Mouse (Mus musculus) C2C12 (cell line): ENCODE measurements around the gene P2ry14. TPM values are rescaled to one million over a fixed set of nuclear protein-coding genes. Genes with fewer than 3 reads are reported as not detected.
"Not testable (repeated sequence)": the region's sequence is repeated elsewhere in the genome, so short reads cannot be mapped to it uniquely, and the experiment has no call there.

Source experiments
- H3K27me3 ChIP-seq: one replicate; pipeline ENCODE4 v1.6.1; 2011; ENCODE audit not compliant: control insufficient read depth, insufficient read depth, insufficient read length
- H3K36me3 ChIP-seq: one replicate; pipeline ENCODE4 v1.6.1; 2011; ENCODE audit not compliant: control insufficient read depth, insufficient read depth
- H3K4me3 ChIP-seq: one replicate; pipeline ENCODE4 v1.5.1; 2011; ENCODE audit warnings: mild to moderate bottlenecking, control low read depth; ENCODE audit not compliant: poor library complexity, insufficient read depth, severe bottlenecking
- H3K79me2 ChIP-seq: one replicate; pipeline ENCODE4 v1.6.1; 2011; ENCODE audit not compliant: control insufficient read depth, insufficient read depth
- H3K79me3 ChIP-seq: one replicate; pipeline ENCODE4 v1.6.1; 2011; ENCODE audit warnings: low read depth, control low read depth
- H3ac ChIP-seq: one replicate; pipeline ENCODE3; 2011; ENCODE audit warnings: low read depth; ENCODE audit not compliant: control insufficient read depth, insufficient read length
- CEBPB ChIP-seq: IDR thresholded peaks from one replicate; pipeline ENCODE4 v1.6.1; 2011; ENCODE audit warnings: low read depth, mild to moderate bottlenecking, control low read depth, moderate library complexity
- CTCF ChIP-seq: IDR thresholded peaks from one replicate; pipeline ENCODE4 v1.5.1; 2011; ENCODE audit not compliant: control insufficient read depth, insufficient read depth, insufficient read length
- FOSL1 ChIP-seq: IDR thresholded peaks from one replicate; pipeline ENCODE4 v1.8.0; 2011; ENCODE audit warnings: mild to moderate bottlenecking, low read length; ENCODE audit not compliant: poor library complexity, insufficient read depth, severe bottlenecking
- MAX ChIP-seq: IDR thresholded peaks from one replicate; pipeline ENCODE4 v1.6.1; 2011; ENCODE audit warnings: mild to moderate bottlenecking, control low read depth
- MYOD1 ChIP-seq: IDR thresholded peaks from one replicate; pipeline ENCODE4 v1.6.1; 2011; ENCODE audit warnings: low read depth; ENCODE audit not compliant: control insufficient read depth, insufficient read length
- MYOG ChIP-seq: IDR thresholded peaks from one replicate; pipeline ENCODE4 v1.6.1; 2011; ENCODE audit not compliant: control insufficient read depth, insufficient read length; ENCODE audit errors: extremely low read depth
- USF1 ChIP-seq: IDR thresholded peaks from one replicate; pipeline ENCODE4 v1.6.1; 2011; ENCODE audit warnings: low read depth, mild to moderate bottlenecking, control low read depth, moderate library complexity
- polyA plus RNA-seq: library from polyadenylated mRNA; unstranded; fragments of >200 nt; fragmentation: generic; extraction: Trizol; gene quantifications from one replicate; pipeline ENCODE4 v1.2.1, GENCODE M21; 2012; ENCODE audit warnings: missing spikeins

Gene P2ry14
- polyA plus RNA-seq, 1 experiment: not detected

DNA sequence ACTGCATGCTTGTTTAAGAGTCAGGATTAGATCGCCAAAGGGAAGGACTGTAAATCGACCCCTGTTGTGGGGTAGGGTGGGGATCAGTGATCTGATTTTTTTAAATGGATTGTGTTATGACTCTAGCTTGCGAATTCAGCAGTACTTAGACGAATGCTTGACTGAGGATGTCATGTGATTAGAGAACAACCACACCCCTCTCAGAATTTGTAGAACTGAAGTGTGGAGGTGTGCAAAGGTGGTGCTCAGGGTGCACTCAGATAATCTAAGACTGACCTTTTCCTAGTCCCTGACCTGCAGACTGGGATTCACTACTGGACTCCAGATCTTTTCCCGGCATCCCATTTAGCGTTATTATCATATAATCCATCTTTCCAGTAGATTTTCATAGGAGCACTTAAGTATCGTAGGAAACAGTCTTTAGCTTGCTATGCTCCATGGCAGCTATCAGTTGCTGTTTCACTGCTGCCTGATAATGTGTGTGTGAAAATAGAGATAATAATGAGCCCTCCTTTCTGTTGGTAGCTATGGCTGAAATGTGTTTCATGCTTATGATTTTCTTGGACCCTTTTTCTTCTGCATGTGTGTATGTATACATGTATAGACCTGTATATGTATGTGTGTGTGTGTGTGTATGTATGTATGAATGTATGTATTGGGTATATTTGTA lies 31.5 kb downstream of the P2ry14 start:
- no peaks in the 10 kb centered on the region for H3K79me3 ChIP-seq
- TF ChIP-seq MYOD1 (no peak), MYOG (no peak), MAX (no peak), FOSL1 (no peak), CEBPB (no peak), USF1 (no peak), CTCF (no peak)
- no peak overlapping the region for H3K4me3 ChIP-seq
- H3ac ChIP-seq: no peak overlapping the region
- H3K36me3 ChIP-seq: no peaks in the 10 kb centered on the region
- no peaks in the 10 kb centered on the region for H3K79me2 ChIP-seq
- H3K27me3 ChIP-seq: peaks cover 3% of the 10 kb centered on the region

DNA sequence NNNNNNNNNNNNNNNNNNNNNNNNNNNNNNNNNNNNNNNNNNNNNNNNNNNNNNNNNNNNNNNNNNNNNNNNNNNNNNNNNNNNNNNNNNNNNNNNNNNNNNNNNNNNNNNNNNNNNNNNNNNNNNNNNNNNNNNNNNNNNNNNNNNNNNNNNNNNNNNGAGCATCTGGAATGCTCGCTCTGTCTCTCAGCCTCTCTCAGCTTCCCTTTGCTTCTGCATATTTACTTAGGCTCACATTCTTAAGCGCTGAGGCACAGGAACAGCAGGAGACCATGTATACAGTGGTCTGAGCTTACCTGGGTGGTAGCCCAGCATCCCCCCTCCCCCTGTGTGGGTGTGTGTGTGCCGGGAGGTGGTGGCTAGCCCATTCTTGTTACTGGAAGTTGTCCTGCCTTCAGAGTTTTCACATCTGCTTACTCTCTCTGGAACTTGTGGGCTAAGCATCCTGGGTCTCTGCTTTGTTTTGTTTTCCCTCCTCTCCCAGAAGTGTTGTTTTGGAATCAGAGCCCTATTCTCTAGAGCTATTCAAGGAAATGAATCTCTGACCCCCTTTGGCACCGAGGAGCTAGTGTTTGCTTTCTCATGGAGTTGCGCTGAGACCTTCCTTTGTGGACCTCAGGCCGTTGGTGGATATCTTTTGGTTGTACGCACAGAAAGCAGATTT lies 32.2 kb downstream of the P2ry14 start:
- H3K27me3 ChIP-seq: peaks cover 3% of the 10 kb centered on the region
- no peak for TF ChIP-seq MYOG
- TF ChIP-seq MYOD1: peak; percentile 30

GRCm38 (mm10) chr3:59113973-59114517 lies 39.4 kb downstream of the P2ry14 start:
- Histone ChIP-seq H3K36me3 (no peaks in the 10 kb centered on the region), H3K79me2 (no peaks in the 10 kb centered on the region), H3K27me3 (peaks cover 3% of the 10 kb centered on the region), H3ac (no peak overlapping the region), H3K79me3 (no peaks in the 10 kb centered on the region), H3K4me3 (no peak overlapping the region)
- TF ChIP-seq MYOD1: no peak
- no peak for TF ChIP-seq CEBPB
- no peak for TF ChIP-seq MYOG
- TF ChIP-seq USF1: no peak
- no peak for TF ChIP-seq MAX
- TF ChIP-seq CTCF: no peak
- no peak for TF ChIP-seq FOSL1

More for the DNA sequence above, 32.2 kb downstream of the P2ry14 start:
- Histone ChIP-seq H3K79me3 (no peaks in the 10 kb centered on the region), H3K79me2 (no peaks in the 10 kb centered on the region), H3K4me3 (no peak overlapping the region), H3ac (no peak overlapping the region), H3K36me3 (no peaks in the 10 kb centered on the region)

DNA sequence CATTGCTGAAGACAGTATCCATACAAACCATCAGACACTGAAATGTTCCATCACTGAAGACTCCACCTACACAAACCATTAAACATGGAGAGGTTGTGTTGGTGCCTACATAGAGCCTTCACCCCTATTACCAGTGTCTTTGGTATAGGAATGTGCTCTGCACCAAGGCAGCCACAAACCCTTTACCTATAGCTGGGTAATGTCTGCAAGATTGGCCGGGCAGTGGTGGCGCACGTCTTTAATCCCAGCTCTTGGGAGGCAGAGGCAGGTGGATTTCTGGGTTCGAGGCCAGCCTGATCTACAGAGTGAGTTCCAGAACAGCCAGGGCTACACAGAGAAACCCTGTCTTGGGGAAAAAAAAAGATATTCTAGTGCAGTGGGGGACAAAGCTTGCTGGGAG lies 40.1 kb downstream of the P2ry14 start:
- not testable (repeated sequence) for H3K36me3 ChIP-seq, H3K79me3 ChIP-seq, H3K4me3 ChIP-seq, H3K27me3 ChIP-seq, H3ac ChIP-seq, H3K79me2 ChIP-seq

GRCm38 (mm10) chr3:59111944-59112343 lies 41.5 kb downstream of the P2ry14 start:
- TF ChIP-seq MYOG: no peak
- no peak for TF ChIP-seq MAX
- TF ChIP-seq MYOD1: no peak
- no peak for TF ChIP-seq USF1
- TF ChIP-seq CTCF: no peak
- TF ChIP-seq CEBPB: no peak
- no peak for TF ChIP-seq FOSL1
- H3K4me3 ChIP-seq: no peak overlapping the region
- no peaks in the 10 kb centered on the region for H3K79me2 ChIP-seq
- H3ac ChIP-seq: no peak overlapping the region
- H3K36me3 ChIP-seq: no peaks in the 10 kb centered on the region
- no peaks in the 10 kb centered on the region for H3K79me3 ChIP-seq
- no peaks in the 10 kb centered on the region for H3K27me3 ChIP-seq

- H3K79me2 ChIP-seq, H3ac ChIP-seq, H3K27me3 ChIP-seq, H3K4me3 ChIP-seq, H3K36me3 ChIP-seq, H3K79me3 ChIP-seq: not testable (repeated sequence)
Measured at GRCm38 (mm10) chr3:59109834-59110233, 43.6 kb downstream of the P2ry14 start.
